Mouse (Mus musculus): ENCODE measurements around the gene Cnnm3. TPM values are rescaled to one million over a fixed set of nuclear protein-coding genes. Genes with fewer than 3 reads are reported as not detected.

The Cnnm3 gene
- polyA plus RNA-seq, 1 experiment from 2014 or later = 4.6 TPM

GRCm38 (mm10) chr1:36512089-36512965 lies 660 bp downstream of the Cnnm3 start:
- Histone ChIP-seq H3K9ac (replicated peaks) (peak overlapping the region; percentile 92), H3K27me3 (no peaks in the 10 kb centered on the region), H3K4me3 (peak overlapping the region; percentile 96), H3K4me2 (replicated peaks) (peak overlapping the region; percentile 92), H3K27ac (replicated peaks) (peak overlapping the region; percentile 99), H3K4me1 (peaks cover 33% of the 10 kb centered on the region), H3K9me3 (peaks cover 3% of the 10 kb centered on the region; the same call in 1 of the 2 replicates), H3K36me3 (peaks cover 17% of the 10 kb centered on the region)
- peak; percentile 75 for ATAC-seq (ENCODE audit: low FRiP score, low read depth)
- WGBS = under 1% methylated on average over 70 of the region's 126 CpGs

- Histone ChIP-seq H3K9me3 (peaks cover 3% of the 10 kb centered on the region; the same call in 1 of the 2 replicates), H3K27ac (replicated peaks) (peak overlapping the region; percentile 99), H3K4me2 (replicated peaks) (peak overlapping the region; percentile 92), H3K4me1 (peaks cover 33% of the 10 kb centered on the region), H3K27me3 (no peaks in the 10 kb centered on the region), H3K4me3 (peak overlapping the region; percentile 96), H3K9ac (replicated peaks) (peak overlapping the region; percentile 92), H3K36me3 (peaks cover 16% of the 10 kb centered on the region; the same call in 1 of the 2 replicates)
- no peak for ATAC-seq (ENCODE audit: low FRiP score, low read depth)
- 2% methylated on average over 16 of the region's 16 CpGs for WGBS
Measured at GRCm38 (mm10) chr1:36512966-36513280, 1.3 kb downstream of the Cnnm3 start.

- H3K4me1 ChIP-seq = peaks cover 33% of the 10 kb centered on the region
- no peak for ATAC-seq (ENCODE audit: low FRiP score, low read depth)
Measured at GRCm38 (mm10) chr1:36513310-36513709, 1.6 kb downstream of the Cnnm3 start.

DNA sequence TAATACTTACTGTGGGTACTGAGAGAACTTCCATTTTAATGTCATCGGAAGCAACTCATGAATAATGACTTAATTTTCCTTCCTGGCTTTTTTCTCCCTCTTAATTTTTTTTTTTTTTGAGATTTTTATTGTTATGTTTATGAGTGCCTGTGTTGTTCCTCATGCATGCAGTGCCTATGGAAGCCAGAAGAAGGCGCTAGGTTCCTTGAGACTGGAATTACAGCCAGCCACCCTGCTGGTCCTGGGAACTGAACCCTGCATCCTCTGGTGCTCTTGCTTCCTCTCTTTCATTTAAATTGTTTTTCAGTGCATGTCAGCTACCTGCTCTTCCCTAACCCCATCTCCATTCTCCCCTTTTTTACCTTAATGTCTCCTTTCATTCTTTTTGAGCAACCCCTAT lies 2.1 kb downstream of the Cnnm3 start:
- Histone ChIP-seq H3K4me3 (peak overlapping the region; percentile 96), H3K27me3 (no peaks in the 10 kb centered on the region), H3K36me3 (peaks cover 18% of the 10 kb centered on the region), H3K9ac (replicated peaks) (peak overlapping the region; percentile 92; the same call in 1 of the 2 replicates), H3K27ac (replicated peaks) (no peak overlapping the region), H3K4me1 (peaks cover 33% of the 10 kb centered on the region), H3K9me3 (peaks cover 3% of the 10 kb centered on the region; the same call in 1 of the 2 replicates), H3K4me2 (replicated peaks) (peak overlapping the region; percentile 92)
- WGBS = 38% methylated on average over 2 of the region's 2 CpGs
- ATAC-seq (ENCODE audit: low FRiP score, low read depth) = no peak

More at GRCm38 (mm10) chr1:36513310-36513709, 1.6 kb downstream of the Cnnm3 start:
- WGBS = 0% methylated on average over 1 of the region's 1 CpGs
- Histone ChIP-seq H3K4me3 (peak overlapping the region; percentile 96), H3K36me3 (peaks cover 16% of the 10 kb centered on the region; the same call in 1 of the 2 replicates), H3K4me2 (replicated peaks) (peak overlapping the region; percentile 92), H3K9me3 (peaks cover 3% of the 10 kb centered on the region; the same call in 1 of the 2 replicates), H3K27ac (replicated peaks) (0 out of 2 replicates have a peak overlapping the region, but pooled peaks have one; percentile 99), H3K9ac (replicated peaks) (peak overlapping the region; percentile 92; the same call in 1 of the 2 replicates), H3K27me3 (no peaks in the 10 kb centered on the region)

DNA sequence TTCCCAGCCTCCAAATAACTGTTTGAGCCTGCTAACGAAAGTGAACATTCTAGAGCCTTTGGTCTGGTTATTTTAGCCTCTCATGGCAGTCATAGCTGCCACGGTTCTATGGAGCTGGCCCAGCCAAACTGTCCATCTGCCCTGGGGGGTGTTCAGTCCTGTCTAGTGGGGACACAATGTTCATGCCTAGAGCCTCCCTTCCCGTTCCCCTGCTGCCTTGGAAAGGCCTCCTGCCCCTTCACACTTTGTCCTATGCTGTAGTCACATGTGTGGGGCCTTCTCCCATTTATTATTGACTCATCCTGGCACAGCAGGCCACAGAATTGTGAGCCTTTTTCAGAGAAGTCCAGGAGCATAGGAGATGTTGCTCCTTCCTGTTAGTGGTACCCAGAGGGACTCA lies 6.6 kb downstream of the Cnnm3 start:
- no peaks in the 10 kb centered on the region for H3K9me3 ChIP-seq
- no peak for ATAC-seq (ENCODE audit: low FRiP score, low read depth)
- no peak overlapping the region for H3K4me3 ChIP-seq
- 89% methylated on average over 3 of the region's 3 CpGs for WGBS
- H3K4me2 ChIP-seq (replicated peaks) = no peak overlapping the region
- no peak overlapping the region for H3K27ac ChIP-seq (replicated peaks)
- H3K4me1 ChIP-seq = peaks cover 28% of the 10 kb centered on the region
- no peaks in the 10 kb centered on the region for H3K27me3 ChIP-seq
- peaks cover 61% of the 10 kb centered on the region for H3K36me3 ChIP-seq
- no peak overlapping the region for H3K9ac ChIP-seq (replicated peaks)

- Histone ChIP-seq H3K4me1 (peaks cover 14% of the 10 kb centered on the region), H3K4me2 (replicated peaks) (no peak overlapping the region), H3K27ac (replicated peaks) (no peak overlapping the region), H3K27me3 (no peaks in the 10 kb centered on the region), H3K9me3 (no peaks in the 10 kb centered on the region), H3K36me3 (peaks cover 75% of the 10 kb centered on the region), H3K9ac (replicated peaks) (no peak overlapping the region), H3K4me3 (no peak overlapping the region)
- ATAC-seq (ENCODE audit: low FRiP score, low read depth) = no peak
- 89% methylated on average over 11 of the region's 11 CpGs for WGBS
Measured at GRCm38 (mm10) chr1:36519626-36520025, 8.0 kb downstream of the Cnnm3 start.

DNA sequence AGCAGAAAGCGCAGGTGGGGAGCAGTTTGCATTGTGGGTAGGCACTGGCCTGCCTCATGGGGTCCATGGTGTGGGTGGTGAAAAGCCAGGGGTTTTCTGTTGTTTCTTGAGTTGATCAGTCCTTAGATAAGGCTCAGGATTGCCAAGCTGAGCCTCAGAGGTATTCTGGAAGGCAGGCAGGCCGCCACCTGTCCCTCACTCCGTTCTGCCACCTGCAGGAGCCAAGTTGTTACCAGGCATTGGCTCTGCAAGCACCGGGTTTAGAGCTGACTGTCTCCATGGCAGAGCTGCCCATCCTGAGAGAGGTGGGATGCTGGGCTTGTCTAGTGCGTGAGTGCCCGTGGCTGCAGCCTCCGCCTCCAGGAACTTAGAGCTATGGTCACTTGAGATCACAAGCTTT lies 10.5 kb downstream of the Cnnm3 start:
- H3K4me3 ChIP-seq = no peak overlapping the region
- H3K27me3 ChIP-seq = no peaks in the 10 kb centered on the region
- no peaks in the 10 kb centered on the region for H3K9me3 ChIP-seq
- no peak overlapping the region for H3K4me2 ChIP-seq (replicated peaks)
- ATAC-seq (ENCODE audit: low FRiP score, low read depth) = no peak
- WGBS = 95% methylated on average over 7 of the region's 7 CpGs
- peaks cover 86% of the 10 kb centered on the region for H3K36me3 ChIP-seq
- no peaks in the 10 kb centered on the region for H3K4me1 ChIP-seq
- no peak overlapping the region for H3K27ac ChIP-seq (replicated peaks)
- no peak overlapping the region for H3K9ac ChIP-seq (replicated peaks)

GRCm38 (mm10) chr1:36523332-36524013 lies 11.8 kb downstream of the Cnnm3 start:
- no peaks in the 10 kb centered on the region for H3K27me3 ChIP-seq
- ATAC-seq (ENCODE audit: low FRiP score, low read depth) = 0 out of 2 replicates have a peak, but pooled peaks have one; percentile 53
- 0 out of 2 replicates have a peak overlapping the region, but pooled peaks have one; percentile 31 for H3K9ac ChIP-seq (replicated peaks)
- peaks cover 9% of the 10 kb centered on the region; the same call in 1 of the 2 replicates for H3K4me1 ChIP-seq
- peaks cover 83% of the 10 kb centered on the region for H3K36me3 ChIP-seq
- no peaks in the 10 kb centered on the region for H3K9me3 ChIP-seq
- no peak overlapping the region for H3K4me3 ChIP-seq
- H3K27ac ChIP-seq (replicated peaks) = peak overlapping the region; percentile 20; the same call in 1 of the 2 replicates
- 80% methylated on average over 9 of the region's 9 CpGs for WGBS
- H3K4me2 ChIP-seq (replicated peaks) = no peak overlapping the region

DNA sequence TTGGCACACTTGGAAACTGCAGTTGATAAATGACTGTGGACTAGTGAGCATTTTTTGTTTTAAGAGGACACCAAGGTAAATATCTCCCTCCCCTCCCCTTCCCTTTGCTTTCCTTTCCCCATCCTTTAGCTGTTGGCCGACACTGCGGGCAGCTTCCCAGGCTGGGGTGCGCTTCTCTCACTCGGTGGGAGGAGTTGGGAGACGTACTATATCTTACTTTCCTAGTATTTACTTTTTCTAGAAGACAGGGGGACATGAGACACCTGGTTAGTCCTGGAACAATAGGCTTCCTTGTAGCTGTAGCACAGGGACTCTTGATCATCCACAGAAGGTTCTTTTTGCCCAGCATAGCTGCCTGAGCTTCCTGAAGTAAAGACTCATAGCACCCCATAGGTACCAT lies 12.4 kb downstream of the Cnnm3 start:
- peak overlapping the region; percentile 20; the same call in 1 of the 2 replicates for H3K27ac ChIP-seq (replicated peaks)
- H3K27me3 ChIP-seq = no peaks in the 10 kb centered on the region
- H3K36me3 ChIP-seq = peaks cover 77% of the 10 kb centered on the region
- no peak overlapping the region for H3K4me2 ChIP-seq (replicated peaks)
- H3K4me3 ChIP-seq = no peak overlapping the region
- H3K9ac ChIP-seq (replicated peaks) = no peak overlapping the region
- H3K4me1 ChIP-seq = peaks cover 11% of the 10 kb centered on the region; the same call in 1 of the 2 replicates
- ATAC-seq (ENCODE audit: low FRiP score, low read depth) = no peak
- no peaks in the 10 kb centered on the region for H3K9me3 ChIP-seq
- WGBS = 90% methylated on average over 5 of the region's 5 CpGs

DNA sequence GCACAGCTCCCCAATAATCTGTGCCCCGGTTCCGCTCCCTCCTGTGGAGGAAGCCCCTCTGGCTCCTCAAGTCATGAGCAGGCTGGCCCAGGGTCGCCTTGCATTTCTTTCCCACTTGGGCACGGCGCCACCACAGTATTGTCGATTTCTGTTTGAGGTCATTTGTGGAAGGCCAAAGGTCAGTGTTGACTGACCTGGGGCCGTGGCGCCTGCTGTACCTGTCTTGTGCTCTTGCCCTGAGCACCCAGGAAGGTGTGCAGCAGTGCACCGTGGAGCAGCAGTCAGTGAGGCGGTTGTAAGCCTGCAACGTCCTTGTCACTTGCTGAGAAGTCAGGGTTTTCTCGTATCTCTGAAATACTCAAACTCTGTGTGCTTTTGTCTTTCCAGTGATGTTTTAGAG lies 14.1 kb downstream of the Cnnm3 start:
- ATAC-seq (ENCODE audit: low FRiP score, low read depth) = no peak
- peaks cover 11% of the 10 kb centered on the region; the same call in 1 of the 2 replicates for H3K4me1 ChIP-seq
- H3K9ac ChIP-seq (replicated peaks) = no peak overlapping the region
- no peak overlapping the region for H3K4me2 ChIP-seq (replicated peaks)
- 90% methylated on average over 12 of the region's 12 CpGs for WGBS
- H3K27ac ChIP-seq (replicated peaks) = no peak overlapping the region
- H3K4me3 ChIP-seq = no peak overlapping the region
- H3K36me3 ChIP-seq = peaks cover 63% of the 10 kb centered on the region
- H3K9me3 ChIP-seq = no peaks in the 10 kb centered on the region
- no peaks in the 10 kb centered on the region for H3K27me3 ChIP-seq

DNA sequence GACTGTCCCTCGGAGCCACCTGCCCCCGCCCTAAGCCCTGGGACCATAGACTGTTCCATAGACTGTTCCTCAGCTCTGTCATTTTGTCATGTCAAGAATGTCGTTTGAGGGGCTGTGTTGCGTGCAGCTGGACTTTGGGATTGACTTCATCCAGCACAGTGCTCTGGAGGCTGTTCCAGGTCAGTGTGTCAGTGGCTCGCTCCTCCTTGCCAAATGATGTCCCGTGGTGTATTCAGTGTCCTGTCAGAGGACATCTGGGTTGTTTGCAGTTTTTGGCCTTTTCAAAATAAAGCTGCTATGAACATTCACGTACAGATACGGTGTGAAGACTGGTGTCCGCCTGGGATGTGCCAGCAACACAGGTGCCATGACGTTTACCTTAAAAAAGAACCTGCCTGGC lies 15.2 kb downstream of the Cnnm3 start:
- ATAC-seq (ENCODE audit: low FRiP score, low read depth) = no peak
- Histone ChIP-seq H3K4me2 (replicated peaks) (no peak overlapping the region), H3K27ac (replicated peaks) (0 out of 2 replicates have a peak overlapping the region, but pooled peaks have one; percentile 20), H3K4me1 (peaks cover 11% of the 10 kb centered on the region; the same call in 1 of the 2 replicates), H3K36me3 (peaks cover 58% of the 10 kb centered on the region), H3K9ac (replicated peaks) (no peak overlapping the region), H3K27me3 (no peaks in the 10 kb centered on the region), H3K4me3 (no peak overlapping the region), H3K9me3 (no peaks in the 10 kb centered on the region)
- 96% methylated on average over 10 of the region's 10 CpGs for WGBS

- WGBS = 12% methylated on average over 1 of the region's 1 CpGs
- Histone ChIP-seq H3K4me1 (peaks cover 11% of the 10 kb centered on the region; the same call in 1 of the 2 replicates), H3K4me2 (replicated peaks) (no peak overlapping the region), H3K9me3 (no peaks in the 10 kb centered on the region), H3K36me3 (peaks cover 45% of the 10 kb centered on the region), H3K27me3 (no peaks in the 10 kb centered on the region), H3K4me3 (no peak overlapping the region), H3K9ac (replicated peaks) (no peak overlapping the region), H3K27ac (replicated peaks) (peak overlapping the region; percentile 82)
- ATAC-seq (ENCODE audit: low FRiP score, low read depth) = peak; percentile 69
Measured at GRCm38 (mm10) chr1:36528351-36528750, 16.7 kb downstream of the Cnnm3 start.
